Comparison of ENCODE assay signal across 19 mouse cellular contexts in genomic region chr14:31532656-31533055, GRCm38 (mm10). TPM values are rescaled to one million over a fixed set of nuclear protein-coding genes. Genes with fewer than 3 reads are reported as not detected.
DNase-seq lines count a peak whose midpoint lies in the region; ATAC-seq and TF ChIP-seq lines count a peak whose summit lies in the region.
"Had no signal": no experiment of that assay in that cellular context is flagged by ENCODE, and none has a peak within 500 bp of the region (broad histone marks: within the 10 kb centered on the region; RNA-seq: fewer than 3 reads in every experiment).

No protein-coding gene starts in this region.

- ATAC-seq in forebrain, postnatal 0 days, result no peak
- no peak for ATAC-seq in kidney, embryonic 16.5 days (ENCODE audit: low FRiP score, low TSS enrichment)
- ATAC-seq: hindbrain, postnatal 0 days; midbrain, embryonic 13.5 days; Patski had no signal

- no peaks in the 10 kb centered on the region for H3K27me3 ChIP-seq in forebrain, embryonic 10.5 days (ENCODE audit: poor library complexity, severe bottlenecking)
- no peaks in the 10 kb centered on the region for H3K27me3 ChIP-seq in forebrain, postnatal 0 days (ENCODE audit: insufficient read depth, low read length)
- H3K27me3 ChIP-seq in kidney, embryonic 16.5 days (ENCODE audit: insufficient read depth, low read length), result no peaks in the 10 kb centered on the region
- H3K27me3 ChIP-seq: limb, embryonic 15.5 days; midbrain, embryonic 13.5 days; Patski had no signal

- no peak overlapping the region for H3K9ac ChIP-seq in forebrain, postnatal 0 days
- H3K9ac ChIP-seq in kidney, embryonic 16.5 days (replicated peaks; ENCODE audit: low read length), result no peak overlapping the region
- H3K9ac ChIP-seq: limb, embryonic 15.5 days; midbrain, embryonic 13.5 days had no signal

- H3K36me3 ChIP-seq in forebrain, embryonic 10.5 days (replicated peaks), result no peaks in the 10 kb centered on the region
- no peaks in the 10 kb centered on the region for H3K36me3 ChIP-seq in forebrain, postnatal 0 days (ENCODE audit: insufficient read depth)
- no peaks in the 10 kb centered on the region for H3K36me3 ChIP-seq in kidney, embryonic 16.5 days (ENCODE audit: insufficient read depth, low read length)
- H3K36me3 ChIP-seq: limb, embryonic 15.5 days; midbrain, embryonic 13.5 days had no signal

- H3K4me3 ChIP-seq in forebrain, embryonic 10.5 days, result no peak overlapping the region
- H3K4me3 ChIP-seq in forebrain, postnatal 0 days (ENCODE audit: low read depth, low read length), result no peak overlapping the region
- no peak overlapping the region for H3K4me3 ChIP-seq in kidney, embryonic 16.5 days (ENCODE audit: low read length)
- H3K4me3 ChIP-seq in layer of hippocampus, adult 2 months, result no peak overlapping the region
- H3K4me3 ChIP-seq: limb, embryonic 15.5 days; midbrain, embryonic 13.5 days had no signal

- no peak overlapping the region for H3K4me2 ChIP-seq in forebrain, postnatal 0 days (ENCODE audit: low read depth)
- no peak overlapping the region for H3K4me2 ChIP-seq in kidney, embryonic 16.5 days (replicated peaks; ENCODE audit: low read depth, low read length)
- H3K4me2 ChIP-seq: limb, embryonic 15.5 days; midbrain, embryonic 13.5 days had no signal

- H3K27ac ChIP-seq in forebrain, embryonic 10.5 days, result peak overlapping the region; percentile 54
- no peak overlapping the region for H3K27ac ChIP-seq in forebrain, postnatal 0 days (ENCODE audit: low read depth, low read length)
- peak overlapping the region; percentile 7; the same call in 1 of the 2 replicates for H3K27ac ChIP-seq in kidney, embryonic 16.5 days (ENCODE audit: low read length)
- H3K27ac ChIP-seq in layer of hippocampus, adult 2 months, result no peak overlapping the region
- H3K27ac ChIP-seq: hindbrain, postnatal 0 days; limb, embryonic 15.5 days; midbrain, embryonic 13.5 days had no signal

- no peak for TF ChIP-seq CTCF in forebrain, postnatal 0 days (IDR thresholded peaks at IDR 0.05; ENCODE audit: low read depth)
- TF ChIP-seq CTCF in layer of hippocampus, adult 2 months (conservative IDR thresholded peaks at IDR 0.05), result no peak

- H3K9me3 ChIP-seq in forebrain, embryonic 10.5 days, result no peaks in the 10 kb centered on the region
- no peaks in the 10 kb centered on the region for H3K9me3 ChIP-seq in forebrain, postnatal 0 days (ENCODE audit: low read length)
- no peaks in the 10 kb centered on the region for H3K9me3 ChIP-seq in kidney, embryonic 16.5 days (ENCODE audit: low read length)
- H3K9me3 ChIP-seq: limb, embryonic 15.5 days; midbrain, embryonic 13.5 days had no signal

- H3K4me1 ChIP-seq in forebrain, embryonic 10.5 days, result peaks cover 22% of the 10 kb centered on the region; the same call in 1 of the 2 replicates
- no peaks in the 10 kb centered on the region for H3K4me1 ChIP-seq in forebrain, postnatal 0 days (ENCODE audit: insufficient read depth)
- H3K4me1 ChIP-seq in kidney, embryonic 16.5 days (ENCODE audit: insufficient read depth, low read length), result peaks cover 13% of the 10 kb centered on the region
- H3K4me1 ChIP-seq: limb, embryonic 15.5 days; midbrain, embryonic 13.5 days had no signal

- DNase-seq in forebrain, embryonic 10.5 days (ENCODE audit: extremely low spot score, low spot score), result no peak
- no peak for DNase-seq in forebrain, postnatal 0 days
- peak; percentile 24 for DNase-seq in kidney, adult 18-20 months
- DNase-seq in kidney, postnatal 14 days, result no peak
- DNase-seq in 416B (ENCODE audit: low read depth), result peak; percentile 27
- no peak for DNase-seq in gastrocnemius, postnatal 10 days
- DNase-seq in layer of hippocampus, adult 2 months (ENCODE audit: low spot score in 2 of 2), result no peak
- DNase-seq: adrenal gland, postnatal 10 days; cerebellum, adult 9-11 months; gastrocnemius, postnatal 14 days; layer of hippocampus, postnatal 36 days; lung, postnatal 10 days had no signal

- 71% methylated on average over 3 of the region's 3 CpGs for WGBS in forebrain, embryonic 10.5 days
- 66% methylated on average over 3 of the region's 3 CpGs for WGBS in forebrain, postnatal 0 days
- 61% methylated on average over 3 of the region's 3 CpGs for WGBS in kidney, embryonic 16.5 days

RNA-seq across cellular contexts. Expression of gene Mettl6, which starts 37.8 kb away (rescaled TPM):
- 79.1 and 79.9 TPM in 2 replicates for polyA plus RNA-seq in forebrain, embryonic 10.5 days (2016; fragmentation: Nextera tagmentation; extraction: Ambion mirVana)
- total RNA-seq in forebrain, postnatal 0 days (2014; rRNA removed), result 35.7 and 43.4 TPM in 2 replicates
- polyA plus RNA-seq in forebrain, postnatal 0 days (2015; fragmentation: Nextera tagmentation; extraction: Ambion mirVana), result 33.5 and 40.0 TPM in 2 replicates
- 54.5 and 60.7 TPM in 2 replicates for polyA plus RNA-seq in kidney, embryonic 16.5 days (2015; fragmentation: Nextera tagmentation; extraction: Ambion mirVana)
- total RNA-seq in gastrocnemius, postnatal 10 days (2021), result 10 to 100 TPM; 13.3 to 16.4 TPM
- 10 to 100 TPM; 32.4 to 35.0 TPM for total RNA-seq in layer of hippocampus, adult 2 months (2021)

RNA-seq across cellular contexts. Expression of gene Eaf1, which starts 38.5 kb away (rescaled TPM):
- polyA plus RNA-seq in forebrain, embryonic 10.5 days (2016; fragmentation: Nextera tagmentation; extraction: Ambion mirVana), result 28.4 and 29.1 TPM in 2 replicates
- 10.1 and 11.8 TPM in 2 replicates for total RNA-seq in forebrain, postnatal 0 days (2014; rRNA removed)
- 3.5 and 5.5 TPM in 2 replicates for polyA plus RNA-seq in forebrain, postnatal 0 days (2015; fragmentation: Nextera tagmentation; extraction: Ambion mirVana)
- 24.9 and 28.0 TPM in 2 replicates for polyA plus RNA-seq in kidney, embryonic 16.5 days (2015; fragmentation: Nextera tagmentation; extraction: Ambion mirVana)
- 10 to 100 TPM; 15.0 to 24.5 TPM for total RNA-seq in gastrocnemius, postnatal 10 days (2021)
- total RNA-seq in layer of hippocampus, adult 2 months (2021), result 10 to 100 TPM; 13.7 to 19.4 TPM

RNA-seq across cellular contexts. Expression of gene Colq, which starts 58.5 kb away (rescaled TPM):
- polyA plus RNA-seq in forebrain, embryonic 10.5 days (2016; fragmentation: Nextera tagmentation; extraction: Ambion mirVana), result 0.16 and 0.22 TPM in 2 replicates
- 0.43 TPM in 1 of 2 replicates, not detected in the other for total RNA-seq in forebrain, postnatal 0 days (2014; rRNA removed)
- polyA plus RNA-seq in forebrain, postnatal 0 days (2015; fragmentation: Nextera tagmentation; extraction: Ambion mirVana), result 0.13 TPM in 1 of 2 replicates, not detected in the other
- polyA plus RNA-seq in kidney, embryonic 16.5 days (2015; fragmentation: Nextera tagmentation; extraction: Ambion mirVana), result 2.8 and 3.2 TPM in 2 replicates
- total RNA-seq in gastrocnemius, postnatal 10 days (2021), result 10 to 100 TPM in 1 of 2 experiments, 1 to 10 TPM in 1; 8.9 to 10.2 TPM
- total RNA-seq in layer of hippocampus, adult 2 months (2021), result under 1 TPM in 1 of 2 experiments, not detected in 1; 0.41 TPM
- total RNA-seq: hematopoietic stem cell, adult 5-6 weeks had no signal
- polyA plus RNA-seq: forebrain, embryonic 11.5 days; midbrain, embryonic 13.5 days; Patski had no signal

Comparison
In these comparisons a context has a peak if more than half of its experiments do, and no peak if none do; other contexts are left out.
1. DNase-seq: peak in kidney, adult 18-20 months (single experiment) and 416B (single experiment); none in forebrain, embryonic 10.5 days (single experiment), forebrain, postnatal 0 days (single experiment), kidney, postnatal 14 days (single experiment), gastrocnemius, postnatal 10 days (single experiment) and layer of hippocampus, adult 2 months (0 of 2).
2. H3K27ac ChIP-seq: peak in forebrain, embryonic 10.5 days (single experiment) and kidney, embryonic 16.5 days (single experiment); none in forebrain, postnatal 0 days (single experiment) and layer of hippocampus, adult 2 months (single experiment).